Mouse (Mus musculus) fat pad, adult 2 months (tissue): ENCODE measurements around the gene Pou2f1.

Experiments used
- DNase-seq: peaks from one replicate; pipeline ENCODE4 v3.0.0-alpha.2; 2011; ENCODE audit warnings: low read depth, low spot score; ENCODE audit errors: extremely low read depth

Gene Pou2f1

GRCm38 (mm10) chr1:165961676-165962364 lies 40.7 kb downstream of the Pou2f1 start:
- no peak for DNase-seq

- DNase-seq, result no peak
Measured at GRCm38 (mm10) chr1:165958159-165958558, 44.3 kb downstream of the Pou2f1 start.

GRCm38 (mm10) chr1:165948214-165948813 lies 54.2 kb downstream of the Pou2f1 start:
- DNase-seq, result no peak

- DNase-seq, result no peak
Measured at GRCm38 (mm10) chr1:165943270-165943669, 59.2 kb downstream of the Pou2f1 start.

GRCm38 (mm10) chr1:165935466-165935818 lies 67.0 kb downstream of the Pou2f1 start:
- no peak for DNase-seq

GRCm38 (mm10) chr1:165934648-165935465 lies 67.6 kb downstream of the Pou2f1 start:
- DNase-seq, result no peak

GRCm38 (mm10) chr1:165933915-165934647 lies 68.4 kb downstream of the Pou2f1 start:
- no peak for DNase-seq

- DNase-seq, result no peak
Measured at GRCm38 (mm10) chr1:165932842-165933241, 69.6 kb downstream of the Pou2f1 start.

GRCm38 (mm10) chr1:165930510-165930909 lies 72.0 kb downstream of the Pou2f1 start:
- no peak for DNase-seq

- DNase-seq, result no peak
Measured at GRCm38 (mm10) chr1:165927507-165928279, 74.8 kb downstream of the Pou2f1 start.

GRCm38 (mm10) chr1:165925207-165925606 lies 77.3 kb downstream of the Pou2f1 start:
- no peak for DNase-seq

GRCm38 (mm10) chr1:165922488-165922887 lies 80.0 kb downstream of the Pou2f1 start:
- no peak for DNase-seq

- DNase-seq, result no peak
Measured at GRCm38 (mm10) chr1:165921026-165921425, 81.5 kb downstream of the Pou2f1 start.

- DNase-seq, result no peak
Measured at GRCm38 (mm10) chr1:165914416-165914801, 88.1 kb downstream of the Pou2f1 start.

GRCm38 (mm10) chr1:165913720-165914415 lies 88.6 kb downstream of the Pou2f1 start:
- DNase-seq, result no peak

- no peak for DNase-seq
Measured at GRCm38 (mm10) chr1:165909471-165909870, 93.0 kb downstream of the Pou2f1 start.

GRCm38 (mm10) chr1:165908806-165909205 lies 93.7 kb downstream of the Pou2f1 start:
- DNase-seq, result peak; percentile 66

GRCm38 (mm10) chr1:165908153-165908552 lies 94.3 kb downstream of the Pou2f1 start:
- DNase-seq, result peak; percentile 52

- DNase-seq, result no peak
Measured at GRCm38 (mm10) chr1:165903596-165903995, 98.9 kb downstream of the Pou2f1 start.

GRCm38 (mm10) chr1:165891686-165892085 lies 110.8 kb downstream of the Pou2f1 start:
- no peak for DNase-seq
